Mouse (Mus musculus) small intestine, adult 2 months (tissue): Measurements from ENCODE around the gene Actn4. TPM values are rescaled to one million over a fixed set of nuclear protein-coding genes. Genes with fewer than 3 reads are reported as not detected.
A peak's percentile ranks its signal among the peaks of the same experiment; 100 is the strongest.
"Not testable (repeated sequence)": the region's sequence is repeated elsewhere in the genome, so short reads cannot be mapped to it uniquely, and the experiment has no call there.

Experiments used
- H3K27ac ChIP-seq: fragments of 200-500 bp; 2 replicates; pipeline ENCODE4 v1.5.1; 2012; ENCODE audit warnings: low read depth, low read length, control low read depth, inconsistent platforms; ENCODE audit not compliant: insufficient read depth
- H3K27me3 ChIP-seq: fragments of 200-500 bp; 2 replicates; pipeline ENCODE4 v1.6.1; 2012; ENCODE audit warnings: mild to moderate bottlenecking, moderate library complexity, low read length, inconsistent platforms; ENCODE audit not compliant: control insufficient read depth, insufficient read depth
- H3K36me3 ChIP-seq: fragments of 200-500 bp; 2 replicates; pipeline ENCODE4 v1.6.1; 2012; ENCODE audit warnings: mild to moderate bottlenecking, low read length, control low read depth, inconsistent platforms; ENCODE audit not compliant: control insufficient read depth, insufficient read depth
- H3K4me1 ChIP-seq: fragments of 200-500 bp; 2 replicates; pipeline ENCODE4 v1.6.1; 2012; ENCODE audit warnings: low read length, inconsistent platforms, mixed read lengths; ENCODE audit not compliant: control insufficient read depth, insufficient read depth, insufficient read length
- H3K4me3 ChIP-seq: fragments of 200-500 bp; 2 replicates; pipeline ENCODE4 v1.5.1; 2012; ENCODE audit warnings: low read depth, mild to moderate bottlenecking, control low read depth, inconsistent platforms, low read length, moderate library complexity
- CTCF ChIP-seq: fragments of 200-500 bp; IDR thresholded peaks from 2 replicates; pipeline ENCODE4 v1.5.1; 2012; ENCODE audit warnings: low read depth, mild to moderate bottlenecking, control low read depth, inconsistent platforms, low read length, moderate library complexity, mixed read lengths; ENCODE audit not compliant: insufficient replicate concordance, insufficient read length; ENCODE audit errors: extremely low read depth
- POLR2A ChIP-seq: fragments of 200-500 bp; IDR thresholded peaks from 2 replicates; pipeline ENCODE4 v1.6.1; 2012; ENCODE audit warnings: low read depth, mild to moderate bottlenecking, control low read depth, inconsistent platforms, low read length, moderate library complexity
- WGBS: fragments of 180-500 bp; shearing (Covaris S2); methylation state at CpG from one replicate; pipeline ENCODE4 v1.1.7; 2018; 5-methylcytosine and 5-hydroxymethylcytosine counted together
- polyA plus RNA-seq: library from polyadenylated mRNA; depleted of rRNA; stranded (reverse); fragments of >200 nt; gene quantifications from 2 replicates; pipeline ENCODE4 v1.2.3, GENCODE M21; 2012

Actn4 gene
- polyA plus RNA-seq, 1 experiment, result 1,069 TPM

GRCm38 (mm10) chr7:28870901-28871664 lies 91.1 kb downstream of the Actn4 start:
- TF ChIP-seq CTCF (no peak), POLR2A (no peak)
- no peaks in the 10 kb centered on the region for H3K36me3 ChIP-seq
- WGBS, result 63% methylated on average over 24 of the region's 24 CpGs
- no peaks in the 10 kb centered on the region for H3K27me3 ChIP-seq
- H3K4me3 ChIP-seq, result no peak overlapping the region
- H3K4me1 ChIP-seq, result peaks cover 7% of the 10 kb centered on the region
- no peak overlapping the region for H3K27ac ChIP-seq

DNA sequence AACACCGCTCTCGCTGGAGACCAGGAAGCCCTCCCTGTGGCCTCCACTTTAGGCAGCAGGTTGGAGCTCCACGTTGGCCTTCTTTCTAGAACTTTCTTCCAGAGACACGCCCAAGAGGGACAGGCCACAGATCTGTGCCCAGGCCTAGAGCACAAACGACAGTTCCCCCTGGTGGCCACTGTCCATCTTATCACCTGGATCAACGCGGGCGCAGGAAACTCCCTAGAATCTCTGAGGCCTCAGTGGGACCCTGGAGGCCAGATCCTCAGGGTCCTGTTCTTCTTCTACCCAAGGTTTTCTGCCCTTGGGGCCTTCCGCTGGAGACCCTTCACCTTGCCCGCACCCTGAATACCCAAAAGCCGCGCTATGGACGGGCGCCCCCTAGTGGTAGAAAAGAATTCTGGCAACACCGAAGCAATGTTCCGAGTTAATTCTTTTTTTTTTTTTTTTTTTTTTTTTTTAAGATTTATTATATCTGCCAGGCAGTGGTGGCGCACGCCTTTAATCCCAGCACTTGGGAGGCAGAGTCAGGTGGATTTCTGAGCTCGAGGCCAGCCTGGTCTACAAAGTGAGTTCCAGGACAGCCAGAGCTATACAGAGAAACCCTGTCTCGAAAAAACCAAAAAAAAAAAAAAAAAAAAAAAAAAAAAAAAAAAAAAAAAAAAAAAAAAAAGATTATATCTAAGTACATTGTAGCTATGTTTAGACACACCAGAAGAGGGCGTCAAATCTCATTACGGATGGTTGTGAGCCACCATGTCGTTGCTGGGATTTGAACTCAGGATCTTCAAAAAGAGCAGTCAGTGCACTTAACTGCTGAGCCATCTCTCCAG lies 94.4 kb downstream of the Actn4 start:
- TF ChIP-seq CTCF (peak; percentile 99; the same call in 1 of the 2 replicates), POLR2A (0 out of 2 replicates have a peak, but pooled peaks have one; percentile 43)
- H3K4me3 ChIP-seq, result peak overlapping the region; percentile 61
- not testable (repeated sequence) for H3K36me3 ChIP-seq, H3K27me3 ChIP-seq
- H3K27ac ChIP-seq, result peak overlapping the region; percentile 17; the same call in 1 of the 2 replicates
- WGBS, result 13% methylated on average over 23 of the region's 23 CpGs
- H3K4me1 ChIP-seq, result peaks cover 19% of the 10 kb centered on the region

DNA sequence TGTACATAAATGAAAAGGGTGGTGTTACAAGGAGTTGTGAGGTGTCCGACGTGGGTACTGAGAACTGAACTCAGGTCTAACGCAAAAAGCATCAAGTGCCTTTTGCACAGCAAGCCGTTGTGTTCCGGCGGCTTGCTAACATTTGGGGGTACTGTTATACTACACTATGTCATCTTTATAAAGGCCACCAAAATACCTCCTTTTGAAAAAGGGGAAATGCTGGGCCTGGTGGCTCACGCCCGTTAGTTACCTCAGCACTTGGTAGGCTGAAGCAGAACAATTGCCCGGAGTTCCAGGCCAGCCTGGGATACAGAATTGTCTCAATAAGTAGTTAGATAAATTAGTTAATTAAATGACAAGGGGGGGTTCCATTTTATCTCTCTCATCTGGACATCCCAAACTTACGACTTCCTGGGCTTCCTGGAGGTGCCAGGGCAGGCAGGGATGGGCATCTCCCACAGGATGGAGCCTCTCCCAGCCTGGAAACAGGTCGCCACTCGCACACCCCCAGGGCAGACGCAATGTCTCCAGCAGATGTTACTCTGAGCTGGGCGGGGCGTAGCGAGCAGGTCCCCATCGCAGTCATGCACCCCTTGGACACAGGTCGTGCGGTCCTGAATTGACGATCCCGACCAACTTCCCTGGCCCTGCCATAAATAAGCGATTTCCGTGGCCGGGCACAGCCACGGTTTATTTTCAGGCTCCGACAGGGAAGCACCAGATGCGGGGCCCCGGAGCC lies 95.2 kb downstream of the Actn4 start:
- peaks cover 19% of the 10 kb centered on the region for H3K4me1 ChIP-seq
- TF ChIP-seq POLR2A, result no peak
- no peak for TF ChIP-seq CTCF
- 76% methylated on average over 28 of the region's 28 CpGs for WGBS
- no peaks in the 10 kb centered on the region for H3K36me3 ChIP-seq
- H3K27ac ChIP-seq, result peak overlapping the region; percentile 17; the same call in 1 of the 2 replicates
- peak overlapping the region; percentile 31 for H3K4me3 ChIP-seq
- H3K27me3 ChIP-seq, result no peaks in the 10 kb centered on the region

DNA sequence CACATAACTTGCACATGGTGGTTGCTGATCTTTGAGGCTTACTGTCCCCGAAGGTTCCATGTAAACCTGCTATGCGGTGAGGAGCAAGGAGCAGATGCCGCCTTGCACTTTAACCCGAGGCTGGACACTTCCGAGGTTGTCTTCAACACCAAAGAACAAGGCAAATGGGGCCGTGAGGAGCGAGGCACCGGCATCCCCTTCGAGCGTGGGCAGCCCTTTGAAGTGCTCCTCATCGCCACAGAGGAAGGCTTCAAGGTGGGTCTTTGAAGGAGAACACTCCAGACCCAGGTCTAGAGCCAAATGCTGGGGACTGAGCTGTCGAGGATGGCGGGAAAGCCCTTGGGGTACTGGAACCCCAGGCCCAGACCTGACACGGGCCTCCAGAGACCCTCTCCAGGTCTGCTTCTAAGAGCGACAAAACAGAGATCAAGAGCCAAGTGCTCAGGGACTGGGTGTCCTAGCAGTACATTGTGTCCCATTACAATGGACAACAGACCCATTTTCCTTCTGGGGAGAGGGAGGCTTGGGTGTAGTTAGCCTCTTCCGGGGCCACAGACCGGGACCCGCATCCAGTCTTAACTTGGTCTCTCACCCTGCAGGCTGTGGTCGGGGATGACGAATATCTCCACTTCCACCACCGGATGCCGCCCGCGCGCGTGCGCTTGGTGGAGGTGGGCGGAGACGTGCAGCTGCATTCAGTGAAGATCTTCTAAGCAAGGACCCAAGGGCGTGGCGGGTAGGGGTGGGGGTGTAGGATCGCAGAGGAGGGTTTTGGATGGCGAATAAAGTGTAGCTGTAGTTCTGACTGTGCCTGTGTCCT lies 96.4 kb downstream of the Actn4 start:
- Histone ChIP-seq H3K27ac (peak overlapping the region; percentile 15; the same call in 1 of the 2 replicates), H3K4me1 (peaks cover 19% of the 10 kb centered on the region), H3K4me3 (peak overlapping the region; percentile 43), H3K36me3 (no peaks in the 10 kb centered on the region), H3K27me3 (no peaks in the 10 kb centered on the region)
- TF ChIP-seq POLR2A, result no peak; the same call in 1 of the 2 replicates
- TF ChIP-seq CTCF, result peak; percentile 18; the same call in 1 of the 2 replicates
- 35% methylated on average over 33 of the region's 33 CpGs for WGBS

- 65% methylated on average over 9 of the region's 9 CpGs for WGBS
- H3K4me1 ChIP-seq, result peaks cover 19% of the 10 kb centered on the region
- TF ChIP-seq POLR2A (no peak), CTCF (no peak)
- H3K4me3 ChIP-seq, result no peak overlapping the region
- no peaks in the 10 kb centered on the region for H3K36me3 ChIP-seq
- no peak overlapping the region for H3K27ac ChIP-seq
- H3K27me3 ChIP-seq, result no peaks in the 10 kb centered on the region
These were observed 97.8 kb downstream of the Actn4 start for GRCm38 (mm10) chr7:28864288-28864750.

GRCm38 (mm10) chr7:28863540-28863939 lies 98.6 kb downstream of the Actn4 start, which contains the start of gene Lgals7:
Gene Lgals7, plus strand, starts transcription at chr7:28863853.
- TF ChIP-seq CTCF, result no peak
- no peak for TF ChIP-seq POLR2A
- Histone ChIP-seq H3K27me3 (no peaks in the 10 kb centered on the region), H3K4me3 (0 out of 2 replicates have a peak within 1 kb of the TSS, but pooled peaks have one; percentile 21), H3K36me3 (no peaks in the 10 kb centered on the region), H3K27ac (no peak within 1 kb of the TSS), H3K4me1 (peaks cover 19% of the 10 kb centered on the region)
- WGBS, result 73% methylated on average over 6 of the region's 6 CpGs
